Mouse (Mus musculus): ENCODE results near the gene F2rl1. TPM values are rescaled to one million over a fixed set of nuclear protein-coding genes. Genes with fewer than 3 reads are reported as not detected.

F2rl1 gene
- polyA plus RNA-seq, 1 experiment = not detected

- H3K79me2 ChIP-seq (ENCODE audit: control insufficient read depth, insufficient read depth) = no peaks in the 10 kb centered on the region
- H3K27me3 ChIP-seq (ENCODE audit: control insufficient read depth, insufficient read depth, insufficient read length) = no peaks in the 10 kb centered on the region
- TF ChIP-seq POLR2A (IDR thresholded peaks at IDR 0.05; ENCODE audit: insufficient read length, low read depth) = no peak
- no peak for TF ChIP-seq MYOD1 (IDR thresholded peaks at IDR 0.05; ENCODE audit: control insufficient read depth in 1 of 3, insufficient read length in 2 of 3, low read depth in 2 of 3)
- TF ChIP-seq CEBPB (IDR thresholded peaks at IDR 0.05; ENCODE audit: insufficient read depth, poor library complexity, severe bottlenecking) = no peak
- no peak for TF ChIP-seq REST (IDR thresholded peaks at IDR 0.05; ENCODE audit: insufficient read depth, insufficient read length)
- no peak for TF ChIP-seq E2F4 (IDR thresholded peaks at IDR 0.05; ENCODE audit: insufficient read depth)
- TF ChIP-seq TCF3 (IDR thresholded peaks at IDR 0.05; ENCODE audit: insufficient read length, low read depth) = no peak
- TF ChIP-seq TCF12 (IDR thresholded peaks at IDR 0.05; ENCODE audit: insufficient read depth, poor library complexity, severe bottlenecking) = no peak
- TF ChIP-seq POLR2AphosphoS2 (IDR thresholded peaks at IDR 0.05; ENCODE audit: insufficient read length, low read depth) = no peak
- TF ChIP-seq SRF (IDR thresholded peaks at IDR 0.05; ENCODE audit: control insufficient read depth, insufficient read length, low read depth) = no peak
- TF ChIP-seq MAX (IDR thresholded peaks at IDR 0.05; ENCODE audit: low read depth) = no peak
- no peak for TF ChIP-seq USF1 (IDR thresholded peaks at IDR 0.05; ENCODE audit: low read depth)
- TF ChIP-seq MYOG (IDR thresholded peaks at IDR 0.05; ENCODE audit: control insufficient read depth in 1 of 3, insufficient read depth in 1 of 3, insufficient read length in 2 of 3, low read depth in 2 of 3) = no peak
- no peak overlapping the region for H3K4me3 ChIP-seq
- H3K4me2 ChIP-seq (ENCODE audit: low read depth) = no peak overlapping the region
- H3K36me3 ChIP-seq (ENCODE audit: control insufficient read depth, insufficient read depth) = no peaks in the 10 kb centered on the region
- H3ac ChIP-seq (ENCODE audit: control insufficient read depth, insufficient read length) = no peak overlapping the region
These were observed 6.4 kb upstream of the F2rl1 start for GRCm38 (mm10) chr13:95531273-95532045.

GRCm38 (mm10) chr13:95529246-95529645, 4.2 kb upstream of the F2rl1 start:
- TF ChIP-seq MAX (IDR thresholded peaks at IDR 0.05; ENCODE audit: low read depth) = no peak
- TF ChIP-seq USF1 (IDR thresholded peaks at IDR 0.05; ENCODE audit: low read depth) = no peak
- Histone ChIP-seq H3K79me2 (ENCODE audit: control insufficient read depth, insufficient read depth) (no peaks in the 10 kb centered on the region), H3K4me3 (no peak overlapping the region), H3K27me3 (ENCODE audit: control insufficient read depth, insufficient read depth, insufficient read length) (no peaks in the 10 kb centered on the region), H3K4me2 (ENCODE audit: low read depth) (no peak overlapping the region), H3ac (ENCODE audit: control insufficient read depth, insufficient read length) (no peak overlapping the region), H3K36me3 (ENCODE audit: control insufficient read depth, insufficient read depth) (no peaks in the 10 kb centered on the region)

- TF ChIP-seq TCF3 (IDR thresholded peaks at IDR 0.05; ENCODE audit: insufficient read length, low read depth) (no peak), CEBPB (IDR thresholded peaks at IDR 0.05; ENCODE audit: insufficient read depth, poor library complexity, severe bottlenecking) (no peak), SRF (IDR thresholded peaks at IDR 0.05; ENCODE audit: control insufficient read depth, insufficient read length, low read depth) (no peak), TCF12 (IDR thresholded peaks at IDR 0.05; ENCODE audit: insufficient read depth, poor library complexity, severe bottlenecking) (no peak), MAX (IDR thresholded peaks at IDR 0.05; ENCODE audit: low read depth) (no peak), POLR2AphosphoS2 (IDR thresholded peaks at IDR 0.05; ENCODE audit: insufficient read length, low read depth) (no peak), E2F4 (IDR thresholded peaks at IDR 0.05; ENCODE audit: insufficient read depth) (no peak), REST (IDR thresholded peaks at IDR 0.05; ENCODE audit: insufficient read depth, insufficient read length) (no peak), USF1 (IDR thresholded peaks at IDR 0.05; ENCODE audit: low read depth) (no peak), POLR2A (IDR thresholded peaks at IDR 0.05; ENCODE audit: insufficient read length, low read depth) (no peak)
- Histone ChIP-seq H3K4me3 (no peak overlapping the region), H3K27me3 (ENCODE audit: control insufficient read depth, insufficient read depth, insufficient read length) (no peaks in the 10 kb centered on the region), H3ac (ENCODE audit: control insufficient read depth, insufficient read length) (no peak overlapping the region), H3K79me2 (ENCODE audit: control insufficient read depth, insufficient read depth) (no peaks in the 10 kb centered on the region), H3K4me2 (ENCODE audit: low read depth) (no peak overlapping the region), H3K36me3 (ENCODE audit: control insufficient read depth, insufficient read depth) (no peaks in the 10 kb centered on the region)
These were observed 678 bp downstream of the F2rl1 start for GRCm38 (mm10) chr13:95524424-95524673.

GRCm38 (mm10) chr13:95523659-95524423, 1.2 kb downstream of the F2rl1 start:
- Histone ChIP-seq H3K79me2 (ENCODE audit: control insufficient read depth, insufficient read depth) (no peaks in the 10 kb centered on the region), H3K4me3 (no peak overlapping the region), H3K27me3 (ENCODE audit: control insufficient read depth, insufficient read depth, insufficient read length) (no peaks in the 10 kb centered on the region), H3K36me3 (ENCODE audit: control insufficient read depth, insufficient read depth) (no peaks in the 10 kb centered on the region), H3ac (ENCODE audit: control insufficient read depth, insufficient read length) (no peak overlapping the region), H3K4me2 (ENCODE audit: low read depth) (no peak overlapping the region)
- TF ChIP-seq MAX (IDR thresholded peaks at IDR 0.05; ENCODE audit: low read depth) (no peak), POLR2A (IDR thresholded peaks at IDR 0.05; ENCODE audit: insufficient read length, low read depth) (no peak), MYOG (IDR thresholded peaks at IDR 0.05; ENCODE audit: control insufficient read depth in 1 of 3, insufficient read depth in 1 of 3, insufficient read length in 2 of 3, low read depth in 2 of 3) (no peak), TCF3 (IDR thresholded peaks at IDR 0.05; ENCODE audit: insufficient read length, low read depth) (no peak), USF1 (IDR thresholded peaks at IDR 0.05; ENCODE audit: low read depth) (no peak), E2F4 (IDR thresholded peaks at IDR 0.05; ENCODE audit: insufficient read depth) (no peak), MYOD1 (IDR thresholded peaks at IDR 0.05; ENCODE audit: control insufficient read depth in 1 of 3, insufficient read length in 2 of 3, low read depth in 2 of 3) (no peak), POLR2AphosphoS2 (IDR thresholded peaks at IDR 0.05; ENCODE audit: insufficient read length, low read depth) (no peak), TCF12 (IDR thresholded peaks at IDR 0.05; ENCODE audit: insufficient read depth, poor library complexity, severe bottlenecking) (no peak)

- TF ChIP-seq POLR2A (IDR thresholded peaks at IDR 0.05; ENCODE audit: insufficient read length, low read depth) = no peak
- no peak for TF ChIP-seq SRF (IDR thresholded peaks at IDR 0.05; ENCODE audit: control insufficient read depth, insufficient read length, low read depth)
- TF ChIP-seq MYOD1 (IDR thresholded peaks at IDR 0.05; ENCODE audit: control insufficient read depth in 1 of 3, insufficient read length in 2 of 3, low read depth in 2 of 3) = no peak
- no peak for TF ChIP-seq REST (IDR thresholded peaks at IDR 0.05; ENCODE audit: insufficient read depth, insufficient read length)
- Histone ChIP-seq H3ac (ENCODE audit: control insufficient read depth, insufficient read length) (no peak overlapping the region), H3K27me3 (ENCODE audit: control insufficient read depth, insufficient read depth, insufficient read length) (no peaks in the 10 kb centered on the region), H3K79me2 (ENCODE audit: control insufficient read depth, insufficient read depth) (no peaks in the 10 kb centered on the region), H3K36me3 (ENCODE audit: control insufficient read depth, insufficient read depth) (no peaks in the 10 kb centered on the region), H3K4me3 (no peak overlapping the region), H3K4me2 (ENCODE audit: low read depth) (no peak overlapping the region)
These were observed 2.9 kb downstream of the F2rl1 start for GRCm38 (mm10) chr13:95522176-95522575.
